Mouse (Mus musculus): ENCODE data around the gene Cpxm2.

Cpxm2 gene

DNA sequence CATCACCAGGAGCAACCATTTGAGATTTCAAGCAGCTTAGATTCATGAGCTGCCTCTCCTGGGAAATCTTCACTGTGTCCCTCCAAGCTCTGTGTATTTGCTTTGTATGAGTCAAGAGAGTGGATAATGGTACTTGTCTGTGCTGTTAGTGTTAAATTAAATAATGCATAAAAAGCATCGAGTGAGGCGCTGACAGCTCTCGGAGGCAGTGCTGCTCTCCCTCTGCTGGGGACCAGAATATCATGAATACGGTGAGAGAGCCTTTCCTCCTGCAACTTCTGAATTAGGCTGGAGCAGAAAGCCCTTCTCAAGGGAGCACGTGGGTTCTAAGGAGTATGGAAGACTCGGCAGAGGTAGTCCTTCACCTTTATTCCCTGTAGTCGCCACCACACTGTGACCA lies 29.6 kb downstream of the Cpxm2 start:
- no peak for DNase-seq

DNA sequence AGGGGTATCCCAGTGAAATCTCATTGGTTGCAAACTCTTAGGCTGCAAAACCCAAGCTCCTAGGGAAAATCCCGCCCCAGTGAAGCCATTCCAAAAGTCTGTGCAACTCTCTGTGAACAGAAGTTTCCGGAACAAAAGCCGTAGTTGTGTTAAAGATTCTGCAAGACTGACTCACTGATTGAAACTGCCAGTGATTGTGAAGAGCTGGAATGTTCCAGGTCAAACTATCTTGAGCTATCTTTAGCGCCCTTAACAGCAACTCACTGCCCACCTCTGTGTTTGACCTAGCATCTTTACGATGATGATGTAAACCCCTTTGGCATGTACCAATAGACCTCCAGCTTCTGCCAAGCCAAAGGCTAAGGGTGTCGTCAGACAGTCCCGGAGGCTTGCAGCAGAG lies 31.3 kb downstream of the Cpxm2 start:
- DNase-seq = no peak

DNA sequence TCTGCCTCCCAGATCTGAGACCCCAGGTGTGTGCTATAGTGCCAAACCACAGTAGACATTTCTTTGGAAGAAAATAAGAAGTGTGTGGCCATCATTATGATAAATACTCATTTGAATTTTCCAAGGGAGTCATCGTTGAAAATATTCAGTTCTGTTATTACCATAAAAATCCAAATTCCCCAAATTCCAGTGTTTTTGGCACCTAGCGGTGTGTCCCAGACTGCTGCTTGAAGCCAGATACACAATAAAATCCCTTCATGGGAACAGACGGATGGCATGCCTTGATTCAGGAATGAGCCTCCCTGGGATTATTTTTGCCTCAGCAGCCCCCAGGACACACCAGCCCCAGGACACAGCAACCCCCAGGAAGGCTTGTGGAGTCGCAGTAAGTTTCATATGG lies 34.7 kb downstream of the Cpxm2 start:
- DNase-seq = no peak

DNA sequence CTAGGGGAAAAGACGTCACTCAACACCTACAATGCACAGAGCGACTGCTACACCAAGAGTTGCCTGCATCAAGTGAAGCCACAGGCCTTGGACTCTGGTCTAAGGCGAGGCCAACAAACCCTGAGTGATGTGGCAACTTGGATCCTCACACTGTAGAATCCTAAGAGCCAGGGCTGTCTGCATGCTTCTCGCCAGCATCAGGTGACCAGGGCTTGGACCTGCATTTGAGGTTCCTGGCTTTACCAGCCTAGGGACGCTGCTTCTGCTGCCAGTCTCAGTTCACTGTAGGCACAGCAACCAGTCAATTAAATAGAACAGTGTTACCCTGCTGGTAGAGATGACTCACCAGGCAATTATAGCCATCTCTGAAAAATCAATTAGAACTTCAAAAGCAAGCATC lies 42.8 kb downstream of the Cpxm2 start:
- DNase-seq = no peak

DNA sequence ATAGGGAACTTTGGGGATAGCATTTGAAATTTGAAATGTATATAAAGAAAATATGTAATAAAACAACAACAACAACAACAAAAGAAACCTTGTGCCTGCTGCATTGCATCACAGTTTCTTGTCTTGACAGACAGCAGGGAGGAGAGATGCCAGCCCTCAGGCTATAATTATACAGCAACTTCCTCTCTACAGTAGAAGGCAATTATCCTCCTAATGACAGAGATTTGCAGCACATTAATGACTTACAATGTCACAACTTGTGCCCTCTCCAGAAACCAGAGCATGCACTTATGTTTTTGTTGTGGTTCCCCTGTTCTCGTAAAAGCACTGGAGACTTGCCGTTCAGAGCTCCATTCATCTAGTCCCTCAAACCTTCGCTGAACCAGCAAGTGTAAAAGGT lies 44.2 kb downstream of the Cpxm2 start:
- no peak for DNase-seq

DNA sequence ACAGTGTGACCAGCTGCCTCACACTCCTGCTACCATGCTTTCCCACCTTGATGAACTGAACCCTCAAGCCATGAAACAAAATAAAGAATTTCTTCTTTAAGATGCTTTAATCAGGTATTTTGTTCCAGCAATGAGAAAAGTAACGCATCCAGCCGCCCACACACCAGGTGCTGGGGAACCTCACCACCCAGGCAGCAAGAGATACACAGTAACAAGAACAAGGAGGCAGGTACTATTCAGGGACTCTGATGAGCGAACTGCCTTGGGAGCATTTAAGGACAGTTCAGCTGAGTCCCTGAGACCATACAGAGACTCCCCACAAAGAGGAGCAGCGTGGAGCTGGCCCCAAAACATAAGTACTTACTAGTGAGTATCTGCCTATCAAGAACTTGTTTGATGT lies 47.6 kb downstream of the Cpxm2 start:
- DNase-seq = no peak

DNA sequence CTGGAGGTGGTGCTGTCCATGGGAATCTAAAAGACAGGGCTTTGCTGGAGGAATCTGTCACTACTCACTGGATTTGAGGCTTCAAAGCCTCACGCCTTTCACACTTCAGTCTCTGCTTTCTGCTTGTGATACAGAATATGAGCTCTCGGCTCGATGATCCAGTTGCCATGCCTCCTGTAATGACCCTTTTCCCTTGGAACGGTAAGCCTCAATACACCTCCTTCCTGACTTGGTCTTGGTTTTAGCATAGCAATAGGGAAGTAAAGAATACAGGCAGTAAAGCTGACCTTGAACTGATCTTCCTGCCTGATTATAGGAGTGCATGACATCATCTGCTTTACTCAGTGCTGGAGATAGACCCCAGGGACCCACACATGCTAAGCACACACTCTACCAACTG lies 49.2 kb downstream of the Cpxm2 start:
- no peak for DNase-seq

DNA sequence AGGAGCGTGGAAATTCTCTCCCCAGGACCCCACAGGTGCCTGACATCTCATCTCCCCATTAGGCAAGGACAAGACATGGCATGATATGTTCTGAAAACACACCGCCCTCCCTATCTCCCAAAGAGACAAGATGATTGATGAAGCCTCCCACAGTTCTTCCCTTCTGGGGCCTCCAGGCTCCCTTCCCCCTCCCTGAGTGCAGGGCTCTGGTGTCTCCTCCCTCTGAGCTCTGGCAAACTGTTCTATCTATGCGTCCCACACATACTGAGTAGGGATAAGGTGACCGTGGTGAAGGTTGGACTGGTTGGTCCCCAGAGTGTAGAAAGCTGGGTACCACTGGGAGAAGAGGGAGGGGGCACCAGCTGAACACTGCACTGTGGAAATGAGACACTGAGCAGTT lies 56.1 kb downstream of the Cpxm2 start:
- DNase-seq = no peak

DNA sequence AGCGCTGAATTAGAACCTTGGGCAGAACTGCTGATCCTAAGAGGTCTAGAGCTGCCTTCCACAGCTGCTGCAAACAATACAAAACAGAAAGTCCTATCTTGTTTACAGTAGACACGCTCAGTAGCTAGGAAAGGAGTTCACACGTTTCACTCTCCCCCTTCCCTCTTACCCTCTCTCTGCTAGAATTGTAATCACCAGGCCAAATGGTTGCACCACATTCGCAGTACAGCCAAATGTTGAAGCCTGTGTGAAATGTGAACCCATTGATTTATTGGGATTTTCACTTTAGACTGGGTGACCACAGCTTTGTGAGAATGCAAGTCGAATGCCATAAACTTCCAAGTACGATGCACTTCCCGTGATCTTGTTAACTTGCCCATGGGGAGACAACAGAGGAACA lies 59.9 kb downstream of the Cpxm2 start:
- DNase-seq = no peak

DNA sequence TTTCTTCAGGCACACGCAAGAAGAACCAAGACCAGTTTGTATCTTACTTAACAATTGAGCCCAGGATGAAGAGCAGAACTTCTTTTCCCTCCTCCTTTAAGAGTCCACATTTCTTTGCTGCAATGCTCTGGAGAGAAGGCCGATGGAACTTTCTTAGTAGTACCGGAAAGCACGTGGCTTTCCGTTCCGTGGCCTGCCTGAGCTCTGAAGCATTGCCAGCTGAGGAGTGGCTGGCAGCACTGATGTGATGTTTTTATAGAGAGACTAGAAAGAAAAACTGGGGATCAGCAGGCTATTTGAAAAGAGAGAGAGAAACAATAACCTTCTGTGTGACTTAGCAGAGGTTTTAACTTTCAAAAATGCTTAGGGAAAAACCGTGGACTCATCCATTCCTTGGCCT lies 63.0 kb downstream of the Cpxm2 start:
- DNase-seq = no peak

DNA sequence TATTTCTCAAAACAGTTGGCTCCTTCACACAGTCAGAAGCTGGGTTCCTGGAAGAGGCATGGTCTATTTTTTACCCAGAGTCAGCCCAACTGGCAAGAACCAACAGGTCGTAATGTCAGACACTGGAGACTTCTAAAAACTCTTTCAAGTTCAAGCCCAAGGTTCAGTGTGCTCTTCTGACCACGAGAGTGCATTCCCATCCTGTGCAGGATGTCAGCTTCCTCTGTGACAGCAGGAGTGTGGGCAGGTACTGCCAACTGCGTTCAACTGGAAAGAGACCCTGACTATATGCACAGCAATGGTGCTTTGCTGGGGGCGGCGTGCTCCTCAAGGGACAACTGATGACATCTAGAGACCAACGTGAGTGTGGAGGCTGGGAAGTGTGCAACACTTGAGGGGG lies 65.9 kb downstream of the Cpxm2 start:
- DNase-seq = no peak

DNA sequence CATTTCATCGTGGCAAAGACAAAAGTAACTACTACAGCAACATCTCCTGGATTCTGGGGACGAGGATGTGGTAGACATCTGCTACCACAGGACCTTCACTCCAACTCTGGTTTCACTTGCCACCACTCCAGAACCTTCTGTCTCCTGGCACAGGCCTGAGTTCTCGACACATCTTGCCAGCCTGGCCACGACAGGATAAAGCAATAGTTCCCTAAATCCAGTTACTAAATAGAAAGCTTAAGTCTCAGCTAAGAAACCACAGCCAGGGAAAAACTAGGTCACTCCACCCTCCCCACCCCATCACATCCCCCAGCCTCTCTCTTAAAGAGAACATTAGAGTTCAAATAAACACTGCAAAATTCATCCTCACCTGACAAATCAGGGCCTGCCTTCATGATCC lies 66.4 kb downstream of the Cpxm2 start:
- DNase-seq = no peak

DNA sequence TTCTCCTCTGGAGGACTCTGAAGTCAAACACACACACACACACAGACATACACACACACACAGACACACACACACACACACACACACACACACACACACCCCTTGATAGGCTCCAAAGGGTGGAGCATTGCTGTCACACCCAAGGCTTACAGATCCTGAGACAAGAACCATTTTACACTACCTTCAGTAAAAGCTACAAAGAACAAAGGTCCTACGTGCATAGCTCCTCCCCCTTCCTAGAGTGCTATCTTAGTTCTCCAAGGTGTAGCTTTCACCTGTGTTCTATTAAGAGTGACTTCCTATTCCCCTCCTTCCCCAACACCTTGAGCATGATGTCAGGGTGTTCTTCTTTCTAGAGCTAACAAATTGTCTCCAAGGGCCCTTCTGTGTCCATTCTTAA lies 78.7 kb downstream of the Cpxm2 start:
- DNase-seq = no peak

DNA sequence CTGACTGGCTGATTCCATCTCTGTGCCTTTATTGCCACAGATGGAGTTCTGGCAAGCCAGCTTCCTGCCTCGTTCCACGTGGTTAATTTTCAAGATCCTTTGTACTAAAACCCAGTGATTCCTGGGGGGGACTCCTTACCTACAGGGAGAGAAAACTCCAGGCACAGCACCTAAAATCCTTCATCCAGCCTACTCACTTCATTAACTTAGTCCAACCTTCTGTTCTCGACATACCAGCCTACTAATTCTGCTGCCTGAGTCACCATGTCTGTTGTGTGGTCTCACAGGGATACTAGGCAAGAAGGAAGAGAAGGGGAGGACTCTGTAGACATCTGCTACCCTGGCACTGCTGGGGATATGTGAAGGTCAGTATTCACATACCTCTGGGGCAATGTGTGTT lies 80.0 kb downstream of the Cpxm2 start:
- DNase-seq = no peak

DNA sequence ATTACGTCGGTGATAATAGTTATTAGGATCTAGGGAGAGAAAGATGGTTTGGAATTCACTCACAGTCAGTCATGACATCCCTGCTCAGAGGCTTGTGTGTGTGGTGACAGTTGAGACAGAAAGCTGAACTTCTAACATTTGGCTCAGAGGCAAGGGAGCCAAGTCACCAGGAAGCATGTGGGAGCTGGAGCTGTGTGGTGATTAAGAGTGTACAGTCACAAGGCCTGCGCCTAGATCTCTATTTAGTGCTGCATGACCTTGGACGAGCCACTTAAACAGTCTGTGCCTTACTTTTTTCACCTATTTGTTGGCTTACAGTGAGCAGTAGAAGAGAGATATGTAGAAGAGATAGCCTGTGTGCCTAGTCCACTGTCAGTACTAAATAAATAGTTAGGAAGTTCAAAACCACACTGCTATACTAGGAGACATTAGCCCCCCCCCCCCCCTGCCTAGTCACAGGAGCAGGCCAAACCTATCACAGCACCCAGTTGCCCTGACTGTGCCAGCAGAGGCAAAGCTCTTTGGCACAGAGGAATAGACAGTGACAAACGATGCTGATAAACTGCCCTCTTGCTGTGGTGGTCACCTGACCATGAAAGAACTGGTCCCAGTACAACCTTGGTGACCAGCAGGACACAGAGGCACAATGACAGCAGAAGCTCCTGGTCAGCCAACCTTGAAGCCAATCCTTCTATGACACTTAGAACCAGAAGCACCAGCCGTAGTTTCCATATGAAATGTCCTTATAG lies 83.5 kb downstream of the Cpxm2 start:
- DNase-seq = no peak

DNA sequence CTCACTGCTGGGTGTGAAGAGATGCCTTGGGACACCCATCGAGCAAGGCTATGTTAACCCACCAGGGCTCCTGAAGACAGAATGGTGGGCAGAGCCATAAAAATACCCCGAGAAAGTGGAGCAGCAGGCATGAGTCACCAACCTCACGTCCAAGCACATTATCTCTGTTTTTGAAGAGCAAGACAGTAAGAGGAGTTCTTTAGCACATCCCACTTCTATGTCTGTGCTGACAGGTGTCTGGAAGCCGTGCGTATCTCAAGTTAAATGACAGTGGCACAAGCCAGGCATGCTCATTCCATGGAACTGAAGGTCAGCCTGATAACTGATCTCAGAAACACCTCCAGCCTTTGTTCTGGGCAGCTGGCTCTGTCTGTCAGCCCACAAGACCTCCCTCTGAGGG lies 86.6 kb downstream of the Cpxm2 start:
- no peak for DNase-seq

DNA sequence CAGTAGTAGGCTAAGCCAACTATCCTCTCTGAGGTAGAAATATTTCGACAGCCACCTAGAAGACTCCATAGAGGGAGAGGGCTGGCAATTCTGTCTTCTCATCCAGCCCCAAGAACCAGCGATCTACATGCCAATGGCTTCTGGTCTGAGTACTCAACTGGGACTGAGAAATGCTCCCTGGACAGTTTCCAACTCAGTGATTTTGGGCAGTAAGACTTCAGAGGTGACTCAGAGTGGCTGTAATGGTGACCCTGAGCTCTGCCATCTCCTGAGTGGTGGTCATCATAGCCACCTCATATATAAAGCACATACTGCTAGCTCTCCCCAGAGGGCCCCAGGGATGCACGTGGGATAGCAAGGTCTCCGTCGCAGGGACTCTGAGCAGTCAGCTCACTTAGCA lies 87.0 kb downstream of the Cpxm2 start:
- DNase-seq = no peak

DNA sequence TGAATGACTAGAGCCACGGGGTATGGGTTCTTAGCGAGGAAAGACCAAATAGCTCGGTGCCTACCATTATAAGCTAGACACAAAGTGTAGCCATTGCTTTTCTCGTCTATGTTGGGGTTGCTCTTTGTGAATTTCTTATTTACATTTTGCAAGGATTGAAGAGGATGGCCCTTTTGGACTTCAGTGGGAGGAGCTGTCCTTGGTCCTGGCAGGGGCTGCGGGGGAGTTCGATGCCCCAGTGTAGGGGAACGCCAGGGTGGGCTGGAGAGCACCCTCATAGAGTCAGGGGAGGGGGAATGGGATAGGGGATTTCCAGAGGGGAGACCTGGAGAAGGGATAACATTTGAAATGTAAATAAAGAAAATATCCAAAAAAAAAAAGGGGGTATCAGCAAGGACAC lies 94.4 kb downstream of the Cpxm2 start:
- DNase-seq = no peak

DNA sequence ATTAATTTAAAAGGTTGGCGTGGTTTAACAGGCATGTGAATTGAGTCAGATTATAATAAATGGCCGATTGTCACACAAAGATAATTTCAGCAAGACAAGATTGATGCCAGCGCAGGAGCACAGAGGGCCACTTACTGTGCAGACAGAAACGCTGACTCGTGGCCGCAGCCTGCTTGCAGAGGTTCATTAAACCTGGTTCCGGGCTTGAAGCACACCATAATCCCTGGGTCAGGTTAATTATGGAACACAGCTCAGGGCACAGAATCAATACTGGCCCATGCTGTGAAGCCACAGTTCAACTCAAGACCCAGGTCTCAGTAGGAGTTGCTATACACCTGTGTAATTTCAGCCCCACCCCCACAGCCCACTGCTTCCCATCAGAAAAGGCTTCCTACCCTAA lies 98.0 kb downstream of the Cpxm2 start:
- DNase-seq = no peak

DNA sequence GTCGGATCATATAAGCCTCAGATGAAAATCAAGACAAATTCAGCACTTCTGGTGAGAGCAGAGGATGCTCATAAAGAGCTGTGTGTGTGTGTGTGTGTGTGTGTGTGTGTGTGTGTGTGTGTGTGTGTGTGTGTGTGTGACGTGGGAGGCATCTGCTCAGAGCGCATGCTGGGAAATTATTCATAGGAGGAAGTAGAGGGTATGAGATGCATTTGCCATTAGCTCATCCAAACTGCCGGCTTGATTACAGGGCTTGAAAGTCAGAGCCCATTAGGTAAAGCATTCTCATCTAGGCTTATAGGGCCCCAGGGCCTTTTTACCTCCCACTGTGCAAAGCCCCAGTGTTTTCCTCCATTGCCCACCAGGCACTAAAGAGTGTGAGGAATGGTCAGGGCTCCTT lies 107.9 kb downstream of the Cpxm2 start:
- DNase-seq = no peak

DNA sequence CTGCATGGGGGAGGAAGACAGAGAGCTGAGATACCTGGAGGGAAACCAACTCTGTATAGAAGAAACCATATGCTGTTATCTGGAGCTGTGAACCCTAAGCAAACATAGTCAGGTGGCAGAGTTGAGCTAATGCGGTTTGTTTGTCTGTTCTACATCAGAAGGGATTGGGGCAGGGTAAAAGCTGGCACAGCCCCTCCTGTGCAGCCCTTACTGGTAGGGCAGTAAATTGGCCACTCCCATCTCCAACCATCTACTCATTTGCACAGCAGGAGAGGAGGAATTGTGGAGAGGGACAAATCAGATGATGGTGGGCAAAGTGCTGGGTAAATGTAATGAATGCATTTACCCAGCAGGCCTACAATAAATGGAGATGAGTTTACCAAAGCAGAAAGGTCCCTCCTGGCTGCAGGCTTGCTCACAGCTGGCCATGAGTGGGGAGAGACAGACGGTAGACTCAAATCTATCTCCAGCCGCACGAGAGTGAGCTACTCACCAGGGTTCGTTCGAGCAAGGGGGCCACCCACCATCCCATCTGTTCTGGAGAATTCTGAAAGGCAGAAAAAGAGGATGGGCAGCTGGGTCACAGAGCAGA lies 122.5 kb downstream of the Cpxm2 start:
- no peak for DNase-seq

DNA sequence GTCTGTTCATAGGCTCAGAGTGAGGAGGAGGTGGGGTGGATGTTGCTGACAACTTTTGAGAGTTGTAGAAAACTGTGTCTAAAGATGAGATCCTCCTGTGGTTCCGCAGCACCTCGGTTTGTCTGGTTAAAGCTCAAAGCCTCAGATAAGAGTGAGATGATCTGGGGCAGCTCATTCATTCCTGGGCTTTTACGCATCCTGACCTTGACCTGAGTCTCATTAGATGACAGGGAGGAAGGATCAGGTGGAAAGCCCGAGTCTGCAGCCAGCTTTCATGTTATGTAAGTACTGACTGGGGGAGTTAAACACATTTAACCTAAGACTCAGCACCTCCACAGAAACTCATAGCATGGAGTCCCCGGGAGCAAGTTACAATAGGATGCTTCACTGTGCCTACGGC lies 127.9 kb downstream of the Cpxm2 start:
- DNase-seq = no peak

DNA sequence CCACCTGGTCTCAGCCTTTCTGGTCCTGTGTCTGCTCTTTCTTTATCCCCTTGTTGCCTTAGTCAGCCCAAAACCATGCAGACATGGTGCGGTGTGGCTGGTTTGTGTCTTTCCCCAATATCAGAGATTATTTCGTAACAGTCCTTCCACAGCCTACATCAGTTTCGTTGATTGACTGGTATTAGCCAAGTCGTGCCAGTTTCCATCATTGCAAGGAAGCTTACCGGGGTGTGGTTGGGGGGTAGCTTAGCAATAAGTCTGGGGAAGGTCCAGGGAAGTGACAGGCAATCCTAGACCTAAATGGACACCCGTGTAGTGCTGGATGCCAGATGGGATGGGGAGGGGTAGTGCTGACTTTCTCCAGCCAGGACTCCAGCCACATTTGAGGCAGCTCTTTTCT lies 128.9 kb downstream of the Cpxm2 start:
- no peak for DNase-seq

DNA sequence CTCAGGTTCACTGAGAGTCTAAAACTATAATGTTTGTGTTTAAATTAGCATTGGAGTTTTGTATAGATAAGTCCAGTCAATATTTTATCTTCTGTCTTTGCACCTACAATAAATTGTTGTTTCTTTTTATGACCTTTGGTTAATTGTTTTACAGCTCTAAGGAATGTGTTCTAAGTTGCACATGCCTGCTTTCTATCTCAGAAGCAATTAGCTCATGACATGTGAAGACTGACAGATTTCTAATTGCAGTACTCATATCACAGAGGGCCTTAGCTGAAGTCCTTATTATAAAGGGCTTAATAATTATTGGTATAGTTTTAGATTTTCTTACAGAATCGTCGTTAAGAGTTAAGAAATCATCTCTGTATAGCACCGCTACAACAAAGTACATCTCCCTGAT lies 138.6 kb downstream of the Cpxm2 start:
- no peak for DNase-seq

DNA sequence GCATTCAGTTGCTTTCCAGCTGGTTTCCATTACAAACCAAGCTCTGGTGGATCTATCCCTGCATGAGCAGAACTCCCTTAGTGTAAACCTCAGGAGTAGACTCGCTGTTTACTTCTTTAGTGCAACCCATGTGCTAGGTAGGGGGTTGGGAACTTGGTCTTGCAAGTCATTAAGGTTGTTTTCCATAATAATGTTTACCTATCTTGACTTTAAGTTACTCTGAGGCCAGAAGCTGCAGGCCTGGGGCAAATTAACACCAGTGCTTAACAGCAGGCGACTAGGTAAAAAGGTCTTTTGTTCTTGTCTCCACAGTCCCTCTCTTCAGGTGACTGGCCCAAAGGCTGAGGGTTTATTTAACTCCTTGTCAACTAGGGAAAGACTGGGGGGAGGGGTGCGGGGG lies 139.3 kb downstream of the Cpxm2 start:
- no peak for DNase-seq

Data from kidney, adult 18-20 months (tissue).